Mouse (Mus musculus) spleen, adult 2 months (tissue): ENCODE measurements around the gene Pfkfb1.

Experiments
- CTCF ChIP-seq: fragments of 200-500 bp; IDR thresholded peaks from 2 replicates; pipeline ENCODE4 v1.5.1; 2011; ENCODE audit warnings: mild to moderate bottlenecking, inconsistent platforms; ENCODE audit not compliant: insufficient read depth, insufficient read length, insufficient replicate concordance; ENCODE audit errors: extremely low read depth
- POLR2A ChIP-seq: fragments of 200-500 bp; IDR thresholded peaks from 2 replicates; pipeline ENCODE4 v1.6.1; 2011; ENCODE audit warnings: low read depth, low read length, inconsistent platforms

GRCm38 (mm10) chrX:150598882-150599281 lies 10.9 kb downstream of the Pfkfb1 start:
- TF ChIP-seq POLR2A (no peak), CTCF (no peak)
